Mouse (Mus musculus) myocyte (in vitro differentiated cells): ENCODE measurements around the gene Cerkl.

Experiments
- E2F4 ChIP-seq: IDR thresholded peaks from one replicate; pipeline ENCODE4 v1.6.1; 2011; ENCODE audit warnings: mild to moderate bottlenecking, control low read depth, moderate library complexity; ENCODE audit not compliant: insufficient read depth
- MAX ChIP-seq: IDR thresholded peaks from one replicate; pipeline ENCODE4 v1.6.1; 2011; ENCODE audit warnings: low read depth, mild to moderate bottlenecking, control low read depth
- MYOD1 ChIP-seq, 3 experiments: IDR thresholded peaks; one replicate each; pipeline ENCODE4 v1.6.1; 2011; ENCODE audit warnings: control low read depth in 2 of 3, low read depth in 2 of 3, mild to moderate bottlenecking in 2 of 3, moderate library complexity in 1 of 3; ENCODE audit not compliant: insufficient read length in 2 of 3, control insufficient read depth in 1 of 3
- POLR2A ChIP-seq: IDR thresholded peaks from one replicate; pipeline ENCODE4 v1.6.1; 2011; ENCODE audit warnings: low read depth, mild to moderate bottlenecking, control low read depth, moderate library complexity; ENCODE audit not compliant: insufficient read length
- USF1 ChIP-seq: IDR thresholded peaks from one replicate; pipeline ENCODE4 v1.6.1; 2011; ENCODE audit warnings: low read depth, mild to moderate bottlenecking, control low read depth, moderate library complexity

DNA sequence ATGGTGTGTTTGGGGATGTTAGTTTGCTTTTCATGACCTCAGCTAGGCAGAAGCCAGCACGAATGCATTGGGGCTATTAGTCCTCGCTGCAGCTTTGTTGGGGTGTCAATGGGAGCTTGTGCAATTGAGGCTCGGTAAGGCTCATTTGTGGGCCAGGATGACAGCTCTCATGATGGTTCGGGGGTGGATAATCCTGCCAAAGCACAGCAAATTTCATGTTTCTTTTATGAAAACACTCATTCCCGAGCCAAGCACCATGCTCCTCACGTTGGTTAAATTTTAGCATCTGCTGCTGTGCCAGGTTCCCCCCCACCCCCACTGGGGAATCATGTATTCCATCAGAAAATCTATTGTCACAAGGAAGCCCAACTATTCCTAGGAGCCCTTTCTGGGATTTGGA, 164.2 kb downstream of the Cerkl start:
- TF ChIP-seq POLR2A (no peak), MAX (no peak), USF1 (no peak), E2F4 (no peak), MYOD1 (IDR thresholded peaks at IDR 0.05; ENCODE audit: control insufficient read depth in 1 of 3, insufficient read length in 2 of 3, low read depth in 2 of 3) (no peak)
